Mouse (Mus musculus) embryonic facial prominence, embryonic 11.5 days (tissue): ENCODE measurements at regions not wholly inside any gene's neighbourhood (a gene's known extent, or its start where the extent isn't known, plus 50 kb on each side); places are given as distances from the start of the nearest gene placed in this dataset.

Source experiments
- ATAC-seq: fragments of 200-750 bp; cut with Nextera tagmentation; replicated peaks from 2 replicates; pipeline ENCODE4 v1.8.0; 2017; ENCODE audit warnings: low read depth; ENCODE audit not compliant: insufficient number of reproducible peaks, low FRiP score, low TSS enrichment
- DNase-seq: peaks from one replicate; pipeline ENCODE4 v3.0.0-alpha.2; 2015; ENCODE audit warnings: low spot score
- H3K27ac ChIP-seq: fragments of 300-500 bp; sonication (generic); replicated peaks from 2 replicates; pipeline ENCODE4 v1.5.1; 2014; ENCODE audit warnings: mild to moderate bottlenecking, low read depth, low read length, control low read depth
- H3K27me3 ChIP-seq: fragments of 300-500 bp; sonication (generic); 2 replicates; pipeline ENCODE4 v1.6.1; 2014; ENCODE audit warnings: mild to moderate bottlenecking, low read length, moderate library complexity, mixed read lengths; ENCODE audit not compliant: control insufficient read depth, insufficient read depth
- H3K36me3 ChIP-seq: fragments of 300-500 bp; sonication (generic); replicated peaks from 2 replicates; pipeline ENCODE4 v1.6.1; 2014; ENCODE audit warnings: low read depth, mild to moderate bottlenecking, low read length, moderate library complexity, mixed read lengths; ENCODE audit not compliant: control insufficient read depth, insufficient read depth
- H3K4me1 ChIP-seq: fragments of 300-500 bp; sonication (generic); 2 replicates; pipeline ENCODE4 v1.6.1; 2014; ENCODE audit warnings: low read length, mixed read lengths; ENCODE audit not compliant: control insufficient read depth, insufficient read depth
- H3K4me2 ChIP-seq: fragments of 300-500 bp; sonication (generic); 2 replicates; pipeline ENCODE4 v1.6.1; 2014; ENCODE audit warnings: low read depth, mild to moderate bottlenecking, control low read depth, low read length, moderate library complexity
- H3K4me3 ChIP-seq: fragments of 300-500 bp; sonication (generic); 2 replicates; pipeline ENCODE4 v1.5.1; 2014; ENCODE audit warnings: low read depth, low read length, control low read depth
- H3K9ac ChIP-seq: fragments of 300-500 bp; sonication (generic); replicated peaks from 2 replicates; pipeline ENCODE4 v1.6.1; 2014; ENCODE audit warnings: mild to moderate bottlenecking, control low read depth, low read length
- H3K9me3 ChIP-seq: fragments of 300-500 bp; sonication (generic); replicated peaks from 2 replicates; pipeline ENCODE4 v1.6.1; 2016; ENCODE audit warnings: mild to moderate bottlenecking, low read length, inconsistent platforms, mixed read lengths; ENCODE audit not compliant: control insufficient read depth
- WGBS: fragments of 180-500 bp; shearing (Covaris S2); extraction: QIAGEN DNeasy Blood & Tissue Kit; methylation state at CpG from one replicate; pipeline ENCODE4 v1.1.7; 2014; 5-methylcytosine and 5-hydroxymethylcytosine counted together

- Histone ChIP-seq H3K4me2 (no peak overlapping the region), H3K36me3 (no peaks in the 10 kb centered on the region), H3K4me3 (no peak overlapping the region), H3K4me1 (no peaks in the 10 kb centered on the region), H3K27me3 (no peaks in the 10 kb centered on the region), H3K9me3 (no peaks in the 10 kb centered on the region), H3K9ac (no peak overlapping the region), H3K27ac (no peak overlapping the region)
- no peak for ATAC-seq
- DNase-seq: no peak
- 86% methylated on average over 6 of the region's 6 CpGs for WGBS
Measured at GRCm38 (mm10) chr4:56364594-56364993, 375.3 kb upstream of the Gm26657 start.

GRCm38 (mm10) chr4:56362121-56362520, 377.7 kb upstream of the Gm26657 start:
- Histone ChIP-seq H3K4me2 (no peak overlapping the region), H3K4me3 (no peak overlapping the region), H3K27me3 (no peaks in the 10 kb centered on the region), H3K4me1 (no peaks in the 10 kb centered on the region), H3K9ac (no peak overlapping the region), H3K36me3 (no peaks in the 10 kb centered on the region), H3K9me3 (no peaks in the 10 kb centered on the region), H3K27ac (no peak overlapping the region)
- DNase-seq: peak; percentile 65
- no peak for ATAC-seq
- WGBS: 55% methylated on average over 6 of the region's 6 CpGs

GRCm38 (mm10) chr4:56349216-56349615, 390.7 kb upstream of the Gm26657 start:
- ATAC-seq: no peak
- Histone ChIP-seq H3K36me3 (no peaks in the 10 kb centered on the region), H3K4me3 (no peak overlapping the region), H3K4me1 (no peaks in the 10 kb centered on the region), H3K9me3 (no peaks in the 10 kb centered on the region), H3K27ac (no peak overlapping the region), H3K27me3 (no peaks in the 10 kb centered on the region), H3K4me2 (no peak overlapping the region), H3K9ac (no peak overlapping the region)
- 94% methylated on average over 5 of the region's 5 CpGs for WGBS
- no peak for DNase-seq

- Histone ChIP-seq H3K27ac (no peak overlapping the region), H3K27me3 (no peaks in the 10 kb centered on the region), H3K4me2 (no peak overlapping the region), H3K4me1 (no peaks in the 10 kb centered on the region), H3K9ac (no peak overlapping the region), H3K4me3 (no peak overlapping the region), H3K36me3 (no peaks in the 10 kb centered on the region), H3K9me3 (no peaks in the 10 kb centered on the region)
- DNase-seq: no peak
- no peak for ATAC-seq
- WGBS: 90% methylated on average over 5 of the region's 5 CpGs
Measured at GRCm38 (mm10) chr4:56325156-56325555, 414.7 kb upstream of the Gm26657 start.

GRCm38 (mm10) chr4:56319134-56319533, 420.7 kb upstream of the Gm26657 start:
- Histone ChIP-seq H3K4me2 (no peak overlapping the region), H3K27me3 (no peaks in the 10 kb centered on the region), H3K9ac (no peak overlapping the region), H3K9me3 (no peaks in the 10 kb centered on the region), H3K4me3 (no peak overlapping the region), H3K36me3 (no peaks in the 10 kb centered on the region), H3K27ac (no peak overlapping the region), H3K4me1 (no peaks in the 10 kb centered on the region)
- DNase-seq (no peak), ATAC-seq (no peak)
- WGBS: 70% methylated on average over 4 of the region's 4 CpGs

DNA sequence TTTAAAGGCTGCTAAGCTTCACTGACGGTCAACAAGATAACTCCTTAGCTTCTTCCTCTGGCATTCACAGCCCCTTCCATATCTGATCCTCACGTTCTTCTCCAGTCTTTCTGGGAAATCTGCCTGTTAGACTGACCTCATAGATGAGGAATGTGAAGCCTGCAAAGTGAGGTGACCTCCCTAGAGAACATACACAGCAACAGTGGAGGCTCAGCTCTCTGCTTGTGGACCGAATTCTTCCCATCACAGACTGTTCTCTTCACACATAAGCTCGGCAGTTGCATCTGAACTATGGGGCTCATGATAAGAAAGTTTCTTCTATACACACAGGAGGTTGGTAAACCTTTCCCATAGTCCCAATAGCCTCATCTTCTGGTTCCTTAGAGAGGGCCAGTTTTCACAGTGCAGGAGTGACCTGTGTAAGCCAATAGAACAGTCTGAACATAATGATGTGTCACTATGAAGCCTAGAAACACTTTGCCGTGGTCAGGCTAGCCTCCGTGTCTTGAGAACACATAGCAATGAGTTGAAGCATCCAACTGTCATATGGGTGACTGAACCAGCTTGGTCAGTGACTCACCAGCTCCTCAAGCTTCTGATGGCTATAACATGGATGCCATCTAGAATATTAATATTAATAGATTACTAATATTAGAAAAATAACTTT, 434.1 kb upstream of the Gm26657 start:
- Histone ChIP-seq H3K4me3 (no peak overlapping the region), H3K9ac (no peak overlapping the region), H3K27ac (no peak overlapping the region), H3K9me3 (no peaks in the 10 kb centered on the region), H3K4me2 (no peak overlapping the region), H3K27me3 (no peaks in the 10 kb centered on the region), H3K4me1 (no peaks in the 10 kb centered on the region), H3K36me3 (no peaks in the 10 kb centered on the region)
- no peak for DNase-seq
- WGBS: 80% methylated on average over 6 of the region's 6 CpGs
- no peak for ATAC-seq

GRCm38 (mm10) chr4:56304275-56304674, 435.6 kb upstream of the Gm26657 start:
- H3K4me1 ChIP-seq: no peaks in the 10 kb centered on the region
- H3K4me3 ChIP-seq: no peak overlapping the region
- H3K27ac ChIP-seq: no peak overlapping the region
- H3K36me3 ChIP-seq: no peaks in the 10 kb centered on the region
- H3K4me2 ChIP-seq: no peak overlapping the region
- H3K27me3 ChIP-seq: no peaks in the 10 kb centered on the region
- DNase-seq: no peak
- 71% methylated on average over 2 of the region's 2 CpGs for WGBS
- ATAC-seq: no peak
- H3K9ac ChIP-seq: no peak overlapping the region
- no peaks in the 10 kb centered on the region for H3K9me3 ChIP-seq

- no peak overlapping the region for H3K9ac ChIP-seq
- no peak overlapping the region for H3K4me3 ChIP-seq
- H3K36me3 ChIP-seq: no peaks in the 10 kb centered on the region
- no peak overlapping the region for H3K27ac ChIP-seq
- no peaks in the 10 kb centered on the region for H3K9me3 ChIP-seq
- WGBS: 80% methylated on average over 2 of the region's 2 CpGs
- no peak for DNase-seq
- no peak for ATAC-seq
- no peak overlapping the region for H3K4me2 ChIP-seq
- H3K4me1 ChIP-seq: no peaks in the 10 kb centered on the region
- no peaks in the 10 kb centered on the region for H3K27me3 ChIP-seq
Measured at GRCm38 (mm10) chr4:56287980-56288379, 451.9 kb upstream of the Gm26657 start.
